Mouse (Mus musculus) CH12.LX (cell line): ENCODE data around the gene Acta1. TPM values are rescaled to one million over a fixed set of nuclear protein-coding genes. Genes with fewer than 3 reads are reported as not detected.
A peak's percentile ranks its signal among the peaks of the same experiment; 100 is the strongest.

Source experiments
- DNase-seq: peaks from one replicate; pipeline ENCODE4 v3.0.0-alpha.2; 2013; ENCODE audit errors: extremely low read depth
- H3K27ac ChIP-seq: 2 replicates; pipeline ENCODE4 v1.5.1; 2012; ENCODE audit warnings: low read depth, mild to moderate bottlenecking, control low read depth, moderate library complexity; ENCODE audit not compliant: insufficient read depth
- H3K27me3 ChIP-seq: replicated peaks from 2 replicates; pipeline ENCODE3; 2012; ENCODE audit warnings: inconsistent platforms
- H3K36me3 ChIP-seq, 2 experiments: replicated peaks in 1 of 2; 2 replicates each; pipeline versions ENCODE3 to v1.6.1; 2012; ENCODE audit warnings: inconsistent platforms in 1 of 2, low read length in 1 of 2, mild to moderate bottlenecking in 1 of 2, mixed read lengths in 1 of 2, moderate library complexity in 1 of 2; ENCODE audit not compliant: control insufficient read depth in 1 of 2, insufficient read depth in 1 of 2
- H3K4me1 ChIP-seq, 2 experiments: 2 replicates each; pipeline ENCODE4 v1.6.1; 2012; ENCODE audit warnings: inconsistent platforms in 1 of 2, moderate library complexity in 1 of 2; ENCODE audit not compliant: insufficient read depth in 2 of 2, control insufficient read depth in 1 of 2
- H3K4me2 ChIP-seq: 2 replicates; pipeline ENCODE4 v1.6.1; 2012; ENCODE audit warnings: low read depth, mild to moderate bottlenecking, control low read depth; ENCODE audit not compliant: poor library complexity, insufficient read depth, severe bottlenecking
- H3K4me3 ChIP-seq, 3 experiments: fragments of 150-350 bp in 1 of 3; sonication (generic) in 1 of 3; replicated peaks in 1 of 3; 2 replicates each; pipeline versions ENCODE3 to v1.5.1; 2011 to 2012; ENCODE audit warnings: low read depth in 2 of 3, low read length in 2 of 3, mild to moderate bottlenecking in 2 of 3, moderate library complexity in 2 of 3, control low read depth in 1 of 3, improper control_type of control experiment in 1 of 3, inconsistent platforms in 1 of 3, mixed read lengths in 1 of 3; ENCODE audit not compliant: poor library complexity in 1 of 3
- H3K79me2 ChIP-seq: replicated peaks from 2 replicates; pipeline ENCODE4 v1.6.1; 2012; ENCODE audit warnings: mild to moderate bottlenecking, moderate library complexity; ENCODE audit not compliant: control insufficient read depth, poor library complexity, insufficient read depth, severe bottlenecking; ENCODE audit errors: extremely low read depth
- H3K9ac ChIP-seq: 2 replicates; pipeline ENCODE4 v1.6.1; 2012; ENCODE audit warnings: low read depth, mild to moderate bottlenecking, control low read depth, moderate library complexity; ENCODE audit not compliant: insufficient read depth
- H3K9me3 ChIP-seq: replicated peaks from 2 replicates; pipeline ENCODE3; 2012; ENCODE audit warnings: low read length, inconsistent platforms, mixed read lengths
- CHD2 ChIP-seq: IDR thresholded peaks from 2 replicates; pipeline ENCODE4 v1.6.1; 2011; ENCODE audit warnings: low read length, improper control_type of control experiment
- CTCF ChIP-seq, 2 experiments: IDR thresholded peaks in 1 of 2; conservative IDR thresholded peaks in 1 of 2; 2 replicates each; pipeline ENCODE4 v1.5.1; 2011 to 2012; ENCODE audit warnings: low read depth in 2 of 2, low read length in 2 of 2, improper control_type of control experiment in 1 of 2, inconsistent platforms in 1 of 2, mild to moderate bottlenecking in 1 of 2, moderate library complexity in 1 of 2
- ELF1 ChIP-seq: IDR thresholded peaks from 2 replicates; pipeline ENCODE4 v1.6.1; 2014; ENCODE audit warnings: low read depth, mild to moderate bottlenecking, inconsistent platforms, low read length, improper control_type of control experiment
- ETS1 ChIP-seq: conservative IDR thresholded peaks from 2 replicates; pipeline ENCODE4 v1.6.1; 2012; ENCODE audit warnings: low read depth, mild to moderate bottlenecking, inconsistent platforms, low read length, improper control_type of control experiment, moderate library complexity
- HCFC1 ChIP-seq: IDR thresholded peaks from 2 replicates; pipeline ENCODE4 v1.6.1; 2012; ENCODE audit warnings: low read depth, mild to moderate bottlenecking, inconsistent platforms, low read length, improper control_type of control experiment
- IRF4 ChIP-seq: IDR thresholded peaks from 2 replicates; pipeline ENCODE4 v1.6.1; 2014; ENCODE audit warnings: low read depth, mild to moderate bottlenecking, inconsistent platforms, low read length, improper control_type of control experiment
- KAT2A ChIP-seq: IDR thresholded peaks from 2 replicates; pipeline ENCODE4 v1.6.1; 2012; ENCODE audit warnings: low read length, improper control_type of control experiment, inconsistent platforms; ENCODE audit not compliant: insufficient replicate concordance
- MAFK ChIP-seq: IDR thresholded peaks from 2 replicates; pipeline ENCODE4 v1.6.1; 2011; ENCODE audit warnings: low read length, improper control_type of control experiment; ENCODE audit not compliant: insufficient replicate concordance
- MAX ChIP-seq: IDR thresholded peaks from 2 replicates; pipeline ENCODE4 v1.6.1; 2011; ENCODE audit warnings: low read length, improper control_type of control experiment
- MAZ ChIP-seq: IDR thresholded peaks from 2 replicates; pipeline ENCODE4 v1.6.1; 2012; ENCODE audit warnings: low read depth, mild to moderate bottlenecking, inconsistent platforms, low read length, improper control_type of control experiment, moderate library complexity
- MEF2A ChIP-seq: IDR thresholded peaks from 2 replicates; pipeline ENCODE4 v1.6.1; 2014; ENCODE audit warnings: low read depth, mild to moderate bottlenecking, inconsistent platforms, low read length, improper control_type of control experiment, borderline replicate concordance
- MYC ChIP-seq: IDR thresholded peaks from 2 replicates; pipeline ENCODE4 v1.6.1; 2011; ENCODE audit warnings: low read depth, mild to moderate bottlenecking, improper control_type of control experiment, low read length
- NELFE ChIP-seq: IDR thresholded peaks from 2 replicates; pipeline ENCODE4 v1.6.1; 2011; ENCODE audit warnings: low read depth, low read length, improper control_type of control experiment
- NRF1 ChIP-seq: IDR thresholded peaks from 2 replicates; pipeline ENCODE4 v1.6.1; 2014; ENCODE audit warnings: low read depth, mild to moderate bottlenecking, inconsistent platforms, low read length, improper control_type of control experiment, moderate library complexity
- POLR2AphosphoS2 ChIP-seq: IDR thresholded peaks from 2 replicates; pipeline ENCODE4 v1.6.1; 2011; ENCODE audit warnings: low read depth, low read length, improper control_type of control experiment
- SIN3A ChIP-seq: IDR thresholded peaks from 2 replicates; pipeline ENCODE4 v1.6.1; 2012; ENCODE audit warnings: low read length, improper control_type of control experiment, inconsistent platforms
- SMC3 ChIP-seq: IDR thresholded peaks from 2 replicates; pipeline ENCODE4 v1.6.1; 2011; ENCODE audit warnings: low read depth, low read length, improper control_type of control experiment
- TBP ChIP-seq: conservative IDR thresholded peaks from 2 replicates; pipeline ENCODE4 v1.6.1; 2011; ENCODE audit warnings: low read depth, low read length, improper control_type of control experiment
- TCF12 ChIP-seq: IDR thresholded peaks from 2 replicates; pipeline ENCODE4 v1.6.1; 2014; ENCODE audit warnings: low read depth, mild to moderate bottlenecking, inconsistent platforms, low read length, improper control_type of control experiment
- UBTF ChIP-seq: IDR thresholded peaks from 2 replicates; pipeline ENCODE4 v1.6.1; 2012; ENCODE audit warnings: low read depth, mild to moderate bottlenecking, inconsistent platforms, low read length, improper control_type of control experiment, moderate library complexity
- USF2 ChIP-seq: conservative IDR thresholded peaks from 2 replicates; pipeline ENCODE4 v1.6.1; 2011; ENCODE audit warnings: low read depth, low read length, improper control_type of control experiment
- ZC3H11A ChIP-seq: IDR thresholded peaks from 2 replicates; pipeline ENCODE4 v1.6.1; 2012; ENCODE audit warnings: low read depth, mild to moderate bottlenecking, inconsistent platforms, low read length, improper control_type of control experiment
- ZKSCAN1 ChIP-seq: IDR thresholded peaks from 2 replicates; pipeline ENCODE4 v1.6.1; 2012; ENCODE audit warnings: low read depth, inconsistent platforms, low read length, improper control_type of control experiment, borderline replicate concordance
- dilution Hi-C: fragments of 300-500 bp; cut with MboI; formaldehyde crosslinking; loops from 2 replicates; pipeline ENCODE4 v1.14.3; 2020; ENCODE audit warnings: low sequenced_read_pairs; ENCODE audit not compliant: extremely low pct_unique_long_range_greater_than_20kb, extremely low pct_ligation_motif_present
- in situ Hi-C: fragments of 300-500 bp; cut with MboI; formaldehyde crosslinking; loops from 3 replicates; pipeline ENCODE4 v1.14.3; 2019; ENCODE audit warnings: low sequenced_read_pairs, low pct_ligation_motif_present, low pct_unique_long_range_greater_than_20kb, mixed read lengths
- polyA plus RNA-seq: library from polyadenylated mRNA; unstranded; fragments of >175 nt; gene quantifications from 2 replicates; pipeline ENCODE4 v1.2.1, GENCODE M21; 2012; ENCODE audit warnings: low read depth; ENCODE audit not compliant: insufficient read length
- total RNA-seq, 2 experiments: library from RNA; depleted of rRNA; stranded (reverse); fragments of 300-350 nt in 1 of 2; fragments of >200 nt in 1 of 2; gene quantifications; 2 replicates each; pipeline ENCODE4 v1.2.3; 2012 to 2014

Acta1 gene
- total and polyA plus RNA-seq, 3 experiments, result 0.27 TPM; not detected in 2

DNA sequence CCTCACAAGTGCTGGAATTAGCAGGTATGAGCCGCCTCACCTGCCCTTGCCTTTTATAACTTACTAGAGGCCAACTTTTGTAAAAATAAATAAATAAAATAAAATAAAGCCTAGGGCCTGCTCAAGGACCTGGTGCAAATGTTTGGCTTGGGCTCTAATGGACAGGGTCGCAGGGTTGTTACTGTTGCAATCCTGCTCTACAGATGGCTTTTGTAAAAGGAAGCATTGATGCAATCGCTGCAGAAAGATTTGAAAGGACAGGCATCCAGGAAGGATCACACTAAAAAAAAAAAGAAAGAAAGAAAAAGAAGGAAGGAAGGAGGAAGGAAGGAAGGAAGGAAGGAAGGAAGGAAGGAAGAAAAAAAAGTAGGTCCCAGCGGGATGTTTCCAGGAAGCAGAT, 34.2 kb downstream of the Acta1 start:
- Histone ChIP-seq H3K9me3 (peaks cover 3% of the 10 kb centered on the region), H3K36me3 (peaks cover 0 to 4% of the 10 kb centered on the region in 2 experiments), H3K4me1 (peaks cover 4 to 15% of the 10 kb centered on the region in 2 experiments), H3K4me2 (no peak overlapping the region), H3K27me3 (peaks cover 46% of the 10 kb centered on the region), H3K79me2 (peaks cover 4% of the 10 kb centered on the region), H3K9ac (no peak overlapping the region), H3K4me3 (no peak overlapping the region), H3K27ac (no peak overlapping the region)
- dilution Hi-C loops, result no loop called here
- DNase-seq, result no peak
- in situ Hi-C loops, result no loop called here
- no peak for TF ChIP-seq HCFC1
- no peak for TF ChIP-seq NRF1
- TF ChIP-seq TCF12, result no peak
- no peak for TF ChIP-seq MAX

DNA sequence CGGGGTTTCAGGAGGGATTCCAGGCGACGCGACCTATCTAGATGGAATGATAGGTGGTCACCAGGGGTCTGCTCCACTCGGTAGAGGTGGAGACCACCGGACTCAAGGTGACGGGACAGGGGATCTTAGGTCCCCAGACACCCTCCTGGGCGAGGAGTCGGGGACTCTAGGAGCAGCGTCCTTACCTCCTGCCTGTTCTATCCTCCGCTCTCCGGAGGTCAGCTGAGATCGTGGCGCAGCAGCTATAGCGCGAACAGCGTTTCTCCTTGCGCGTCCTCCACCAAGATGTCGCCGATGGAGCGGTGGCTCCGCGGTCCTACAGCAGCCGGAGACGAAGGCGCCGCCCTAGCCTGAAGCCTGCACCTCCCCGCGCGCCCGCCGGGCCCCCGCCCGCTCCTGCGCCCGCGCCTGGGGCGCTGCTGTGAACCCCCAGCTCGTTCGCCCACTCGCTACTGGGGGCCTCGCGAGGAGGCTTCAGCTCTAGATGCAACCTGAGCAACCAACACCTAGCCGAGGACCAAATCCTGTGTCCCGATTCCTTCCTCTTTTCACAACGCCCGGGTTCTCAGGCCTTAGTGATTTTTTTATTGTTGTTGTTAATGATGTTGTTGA, 34.8 kb downstream of the Acta1 start, which contains the start of gene Ccsap:
TSS of gene Ccsap (minus strand) at position 562 of the 612 bp plus-strand sequence.
- dilution Hi-C loops (no loop called here), in situ Hi-C loops (no loop called here)
- peaks cover 42% of the 10 kb centered on the region for H3K27me3 ChIP-seq
- peaks cover 4% of the 10 kb centered on the region for H3K79me2 ChIP-seq
- H3K4me2 ChIP-seq, result peak within 1 kb of the TSS; percentile 93
- peak within 1 kb of the TSS; percentile 33 for H3K27ac ChIP-seq
- TF ChIP-seq CHD2, result no peak
- TF ChIP-seq IRF4, result 0 out of 2 replicates have a peak, but pooled peaks have one; percentile 4
- peak within 1 kb of the TSS; percentile 56 for H3K9ac ChIP-seq
- peak within 1 kb of the TSS; percentile 85 to 94 (median 88) for H3K4me3 ChIP-seq
- H3K4me1 ChIP-seq, result peaks cover 4 to 15% of the 10 kb centered on the region in 2 experiments
- peaks cover 0 to 4% of the 10 kb centered on the region in 2 experiments for H3K36me3 ChIP-seq
- DNase-seq, result no peak
- H3K9me3 ChIP-seq, result peaks cover 4% of the 10 kb centered on the region

GRCm38 (mm10) chr8:123858941-123859647, 35.5 kb downstream of the Acta1 start:
- peak overlapping the region; percentile 56 for H3K9ac ChIP-seq
- H3K4me3 ChIP-seq, result peak overlapping the region; percentile 85 to 94 (median 88)
- peaks cover 4% of the 10 kb centered on the region for H3K79me2 ChIP-seq
- in situ Hi-C loops, result no loop called here
- peaks cover 35% of the 10 kb centered on the region for H3K27me3 ChIP-seq
- peaks cover 2 to 15% of the 10 kb centered on the region in 2 experiments for H3K4me1 ChIP-seq
- peak; percentile 92 for DNase-seq
- H3K27ac ChIP-seq, result peak overlapping the region; percentile 33
- peak overlapping the region; percentile 93; the same call in 1 of the 2 replicates for H3K4me2 ChIP-seq
- H3K36me3 ChIP-seq, result peaks cover 0 to 5% of the 10 kb centered on the region in 2 experiments
- dilution Hi-C loops, result no loop called here
- H3K9me3 ChIP-seq, result peaks cover 5% of the 10 kb centered on the region
- TF ChIP-seq MYC (no peak), CTCF (conservative IDR thresholded peaks at IDR 0.05 in 1 of 2, IDR thresholded peaks at IDR 0.05 in 1 of 2; ENCODE audit: low read depth in 2 of 2, low read length in 2 of 2) (peak in 1 of 2 experiments; percentile 32; a peak in 1 of 4 replicates), TBP (no peak), ZC3H11A (no peak), SMC3 (no peak), USF2 (no peak), POLR2AphosphoS2 (no peak), MAFK (no peak), HCFC1 (peak; percentile 41), MEF2A (no peak), IRF4 (peak; percentile 46; the same call in 1 of the 2 replicates), ETS1 (no peak), ELF1 (peak; percentile 78), UBTF (peak; percentile 83), ZKSCAN1 (no peak), MAZ (peak; percentile 94; the same call in 1 of the 2 replicates), SIN3A (no peak), NELFE (peak; percentile 68), KAT2A (no peak)
